Mouse (Mus musculus): ENCODE measurements around the gene Timp4.

The Timp4 gene

GRCm38 (mm10) chr6:115252099-115252873 is at the start of gene Timp4:
Timp4 (minus strand) TSS chr6:115252205.
- no peak for DNase-seq (ENCODE audit: low spot score in 2 of 2)

GRCm38 (mm10) chr6:115293877-115294276 is 41.9 kb upstream of the Timp4 start:
- no peak for DNase-seq (ENCODE audit: low spot score in 2 of 2)

GRCm38 (mm10) chr6:115292621-115293020 is 40.6 kb upstream of the Timp4 start:
- no peak for DNase-seq (ENCODE audit: low spot score in 2 of 2)

- DNase-seq (ENCODE audit: low spot score in 2 of 2) = no peak
These were observed 39.8 kb upstream of the Timp4 start for GRCm38 (mm10) chr6:115291823-115292222.

GRCm38 (mm10) chr6:115291068-115291467 is 39.1 kb upstream of the Timp4 start:
- no peak for DNase-seq (ENCODE audit: low spot score in 2 of 2)

GRCm38 (mm10) chr6:115290561-115290960 is 38.6 kb upstream of the Timp4 start:
- DNase-seq (ENCODE audit: low spot score in 2 of 2) = no peak

GRCm38 (mm10) chr6:115288223-115288622 is 36.2 kb upstream of the Timp4 start:
- no peak for DNase-seq (ENCODE audit: low spot score in 2 of 2)

- no peak for DNase-seq (ENCODE audit: low spot score in 2 of 2)
These were observed 34.4 kb upstream of the Timp4 start for GRCm38 (mm10) chr6:115286441-115286840.

GRCm38 (mm10) chr6:115284153-115284552 is 32.1 kb upstream of the Timp4 start:
- DNase-seq (ENCODE audit: low spot score in 2 of 2) = no peak

- no peak for DNase-seq (ENCODE audit: low spot score in 2 of 2)
These were observed 27.6 kb upstream of the Timp4 start for GRCm38 (mm10) chr6:115279639-115280038.

GRCm38 (mm10) chr6:115278086-115278485 is 26.1 kb upstream of the Timp4 start:
- no peak for DNase-seq (ENCODE audit: low spot score in 2 of 2)

- DNase-seq (ENCODE audit: low spot score in 2 of 2) = no peak
These were observed 23.3 kb upstream of the Timp4 start for GRCm38 (mm10) chr6:115275116-115275815.

GRCm38 (mm10) chr6:115274705-115275104 is 22.7 kb upstream of the Timp4 start:
- DNase-seq (ENCODE audit: low spot score in 2 of 2) = no peak

- DNase-seq (ENCODE audit: low spot score in 2 of 2) = peak; percentile 72 to 77
These were observed 21.3 kb upstream of the Timp4 start for GRCm38 (mm10) chr6:115273346-115273745.

GRCm38 (mm10) chr6:115271866-115272271 is 19.9 kb upstream of the Timp4 start:
- peak; percentile 73 to 78 for DNase-seq (ENCODE audit: low spot score in 2 of 2)

- DNase-seq (ENCODE audit: low spot score in 2 of 2) = no peak
These were observed 19.3 kb upstream of the Timp4 start for GRCm38 (mm10) chr6:115271326-115271725.

- peak; percentile 31 to 48 for DNase-seq (ENCODE audit: low spot score in 2 of 2)
These were observed 18.1 kb upstream of the Timp4 start for GRCm38 (mm10) chr6:115270085-115270484.

GRCm38 (mm10) chr6:115269561-115269960 is 17.6 kb upstream of the Timp4 start:
- DNase-seq (ENCODE audit: low spot score in 2 of 2) = peak; percentile 12 to 43

- DNase-seq (ENCODE audit: low spot score in 2 of 2) = peak; percentile 21 to 34
These were observed 16.8 kb upstream of the Timp4 start for GRCm38 (mm10) chr6:115268551-115269385.

- DNase-seq (ENCODE audit: low spot score in 2 of 2) = peak; percentile 78 to 82
These were observed 15.9 kb upstream of the Timp4 start for GRCm38 (mm10) chr6:115267916-115268315.

GRCm38 (mm10) chr6:115266791-115267190 is 14.8 kb upstream of the Timp4 start:
- no peak for DNase-seq (ENCODE audit: low spot score in 2 of 2)

- DNase-seq (ENCODE audit: low spot score in 2 of 2) = no peak
These were observed 8.5 kb upstream of the Timp4 start for GRCm38 (mm10) chr6:115260507-115260906.

Data from heart, adult 9 months (tissue).